Mouse (Mus musculus) intestine, embryonic 15.5 days (tissue): ENCODE results near the gene Vtcn1. TPM values are rescaled to one million over a fixed set of nuclear protein-coding genes. Genes with fewer than 3 reads are reported as not detected.
"Not testable (repeated sequence)": the region's sequence is repeated elsewhere in the genome, so short reads cannot be mapped to it uniquely, and the experiment has no call there.

Experiments used
- ATAC-seq: fragments of 200-750 bp; cut with Nextera tagmentation; 2 replicates; pipeline ENCODE4 v1.8.0; 2017; ENCODE audit warnings: moderate TSS enrichment, moderate library complexity
- H3K27ac ChIP-seq: fragments of 300-500 bp; sonication (generic); 2 replicates; pipeline ENCODE4 v1.5.1; 2015; ENCODE audit warnings: mild to moderate bottlenecking, inconsistent platforms
- H3K27me3 ChIP-seq: fragments of 300-500 bp; sonication (generic); replicated peaks from 2 replicates; pipeline ENCODE4 v1.6.1; 2015; ENCODE audit warnings: inconsistent platforms
- H3K36me3 ChIP-seq: fragments of 300-500 bp; sonication (generic); 2 replicates; pipeline ENCODE4 v1.6.1; 2015; ENCODE audit warnings: inconsistent platforms
- H3K4me1 ChIP-seq: fragments of 300-500 bp; sonication (generic); replicated peaks from 2 replicates; pipeline ENCODE4 v1.6.1; 2015; ENCODE audit warnings: inconsistent platforms
- H3K4me2 ChIP-seq: fragments of 300-500 bp; sonication (generic); replicated peaks from 2 replicates; pipeline ENCODE4 v1.6.1; 2015; ENCODE audit warnings: mild to moderate bottlenecking, inconsistent platforms
- H3K4me3 ChIP-seq: fragments of 300-500 bp; sonication (generic); replicated peaks from 2 replicates; pipeline ENCODE4 v1.5.1; 2015; ENCODE audit warnings: inconsistent platforms
- H3K9ac ChIP-seq: fragments of 300-500 bp; sonication (generic); 2 replicates; pipeline ENCODE4 v1.6.1; 2015; ENCODE audit warnings: inconsistent platforms
- H3K9me3 ChIP-seq: fragments of 300-500 bp; sonication (generic); 2 replicates; pipeline ENCODE4 v1.6.1; 2016; ENCODE audit warnings: inconsistent platforms
- WGBS: fragments of 180-500 bp; shearing (Covaris S2); methylation state at CpG from one replicate; pipeline ENCODE4 v1.1.7; 2015; 5-methylcytosine and 5-hydroxymethylcytosine counted together
- polyA plus RNA-seq: library from polyadenylated mRNA; unstranded; fragments of >200 nt; fragmentation: Nextera tagmentation; extraction: Ambion mirVana; gene quantifications from 2 replicates; pipeline ENCODE4 v1.2.1, GENCODE M21; 2015

Gene Vtcn1
- polyA plus RNA-seq, 1 experiment from 2014 or later, result 0.38 TPM

DNA sequence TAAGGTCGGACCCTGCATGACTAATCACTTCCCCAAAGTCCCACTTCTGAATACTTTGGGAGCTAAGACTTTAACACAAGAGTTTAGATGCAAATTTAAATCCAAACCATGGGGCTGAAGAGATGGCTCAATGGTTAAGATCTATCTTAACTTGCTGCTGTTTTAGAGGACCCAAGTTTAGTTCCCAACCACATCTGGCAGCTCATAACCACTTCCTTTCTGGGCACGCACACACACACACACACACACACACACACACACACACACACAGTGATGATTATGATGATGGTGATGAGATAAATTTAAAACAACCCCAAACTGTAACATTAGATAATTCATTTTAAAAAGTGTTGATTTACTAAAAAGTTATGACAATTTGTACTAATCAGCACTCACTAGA lies 13.4 kb upstream of the Vtcn1 start:
- no peak overlapping the region for H3K4me3 ChIP-seq
- H3K36me3 ChIP-seq, result no peaks in the 10 kb centered on the region
- no peaks in the 10 kb centered on the region for H3K27me3 ChIP-seq
- ATAC-seq, result no peak
- H3K27ac ChIP-seq, result no peak overlapping the region
- no peak overlapping the region for H3K9ac ChIP-seq
- H3K4me1 ChIP-seq, result no peaks in the 10 kb centered on the region
- H3K4me2 ChIP-seq, result no peak overlapping the region
- no peaks in the 10 kb centered on the region for H3K9me3 ChIP-seq
- WGBS, result 75% methylated on average over 2 of the region's 2 CpGs

DNA sequence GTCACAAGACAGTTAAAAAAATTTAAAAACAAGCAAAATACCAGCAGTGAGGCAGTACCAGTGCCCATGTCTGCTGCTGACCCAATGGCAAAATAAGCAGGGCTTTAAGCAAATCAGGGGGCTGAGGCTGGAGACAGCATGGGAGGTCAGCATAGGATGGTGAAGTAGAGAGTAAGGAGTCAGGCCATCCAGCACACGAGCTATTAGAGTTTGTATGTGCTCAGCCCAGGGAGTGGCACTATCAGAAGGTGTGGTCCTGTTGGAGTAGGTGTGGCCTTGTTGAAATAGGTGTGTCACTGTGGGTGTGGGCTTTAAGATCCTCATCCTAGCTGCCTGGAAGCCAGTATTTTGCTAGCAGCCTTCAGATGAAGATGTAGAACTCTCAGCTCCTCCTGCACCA lies 9.8 kb upstream of the Vtcn1 start:
- not testable (repeated sequence) for H3K9me3 ChIP-seq, H3K4me3 ChIP-seq, H3K27ac ChIP-seq, H3K4me1 ChIP-seq, ATAC-seq, H3K27me3 ChIP-seq, H3K9ac ChIP-seq, H3K4me2 ChIP-seq, H3K36me3 ChIP-seq
- WGBS, result 49% methylated on average over 1 of the region's 1 CpGs

DNA sequence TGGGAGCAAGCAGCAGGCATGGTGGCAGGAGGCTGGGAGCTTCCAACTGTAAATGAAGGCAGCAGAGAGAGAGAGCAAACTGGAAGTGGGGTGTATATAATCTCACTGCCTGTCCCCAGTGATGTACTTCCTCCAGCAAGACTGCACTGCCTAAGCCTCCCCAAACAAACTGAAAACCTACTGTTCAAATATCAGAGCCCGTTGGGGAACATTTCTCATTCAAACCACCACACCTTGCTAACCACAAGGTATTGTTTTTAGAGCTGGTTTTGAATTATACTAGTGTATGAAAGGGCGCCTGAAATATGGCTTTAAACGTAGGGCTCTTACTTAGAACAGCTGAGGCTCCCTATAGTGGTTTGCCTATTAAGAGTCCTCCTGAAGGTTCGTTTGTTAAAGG lies 6.5 kb upstream of the Vtcn1 start:
- Histone ChIP-seq H3K4me3 (no peak overlapping the region), H3K36me3 (no peaks in the 10 kb centered on the region), H3K4me1 (0 out of 2 replicates have a peak, but pooled peaks cover 6% of the 10 kb centered on the region), H3K9me3 (no peaks in the 10 kb centered on the region), H3K27ac (no peak overlapping the region), H3K9ac (no peak overlapping the region), H3K27me3 (no peaks in the 10 kb centered on the region), H3K4me2 (no peak overlapping the region)
- no peak for ATAC-seq
- WGBS, result 62% methylated on average over 4 of the region's 4 CpGs

DNA sequence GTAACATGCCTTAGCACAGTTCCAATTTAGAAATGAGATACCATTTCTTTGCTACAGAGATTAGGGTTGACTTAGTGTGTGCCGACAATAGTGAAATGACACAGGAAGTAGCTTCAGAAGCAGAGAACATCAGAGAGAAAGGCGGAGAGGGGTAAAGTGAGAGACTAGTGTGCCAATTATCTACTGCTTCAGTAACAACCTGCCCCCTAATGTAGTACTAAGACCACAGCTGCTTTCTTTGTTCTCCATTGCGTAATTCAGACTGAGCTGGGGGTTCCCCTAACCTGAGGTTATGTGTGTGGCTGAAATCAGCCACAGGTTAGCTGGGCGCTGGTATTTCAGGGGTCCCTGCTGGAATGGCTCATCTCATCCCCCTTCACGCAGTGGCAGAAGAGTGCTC lies 5.7 kb upstream of the Vtcn1 start:
- no peak overlapping the region for H3K9ac ChIP-seq
- no peak overlapping the region for H3K27ac ChIP-seq
- 94% methylated on average over 5 of the region's 5 CpGs for WGBS
- no peaks in the 10 kb centered on the region for H3K27me3 ChIP-seq
- H3K4me2 ChIP-seq, result no peak overlapping the region
- 0 out of 2 replicates have a peak, but pooled peaks cover 6% of the 10 kb centered on the region for H3K4me1 ChIP-seq
- no peak overlapping the region for H3K4me3 ChIP-seq
- H3K9me3 ChIP-seq, result no peaks in the 10 kb centered on the region
- H3K36me3 ChIP-seq, result no peaks in the 10 kb centered on the region
- no peak for ATAC-seq

DNA sequence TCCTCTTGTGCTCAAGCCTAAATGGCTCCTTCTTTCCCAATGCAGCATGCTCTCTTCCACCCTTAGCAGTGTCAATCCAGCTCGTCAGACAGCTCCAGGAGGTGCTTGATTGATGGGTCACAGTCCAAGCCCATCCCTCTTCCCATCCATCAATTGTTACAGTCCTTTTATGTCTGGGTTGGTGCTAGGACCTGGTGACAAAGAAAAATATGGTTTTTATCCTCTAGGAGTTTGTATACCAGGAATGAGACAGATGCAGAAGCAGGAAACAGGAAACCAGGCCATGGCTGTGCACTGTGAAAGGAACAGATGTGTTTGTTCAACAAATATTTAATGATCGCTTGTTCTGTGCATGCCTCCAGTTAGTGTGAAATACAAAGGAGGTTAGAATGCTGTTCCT lies 4.4 kb upstream of the Vtcn1 start:
- 43% methylated on average over 2 of the region's 2 CpGs for WGBS
- peak; percentile 68 for ATAC-seq
- Histone ChIP-seq H3K4me1 (0 out of 2 replicates have a peak, but pooled peaks cover 6% of the 10 kb centered on the region), H3K27me3 (no peaks in the 10 kb centered on the region), H3K4me2 (no peak overlapping the region), H3K27ac (no peak overlapping the region), H3K9me3 (no peaks in the 10 kb centered on the region), H3K9ac (no peak overlapping the region), H3K4me3 (no peak overlapping the region), H3K36me3 (no peaks in the 10 kb centered on the region)

DNA sequence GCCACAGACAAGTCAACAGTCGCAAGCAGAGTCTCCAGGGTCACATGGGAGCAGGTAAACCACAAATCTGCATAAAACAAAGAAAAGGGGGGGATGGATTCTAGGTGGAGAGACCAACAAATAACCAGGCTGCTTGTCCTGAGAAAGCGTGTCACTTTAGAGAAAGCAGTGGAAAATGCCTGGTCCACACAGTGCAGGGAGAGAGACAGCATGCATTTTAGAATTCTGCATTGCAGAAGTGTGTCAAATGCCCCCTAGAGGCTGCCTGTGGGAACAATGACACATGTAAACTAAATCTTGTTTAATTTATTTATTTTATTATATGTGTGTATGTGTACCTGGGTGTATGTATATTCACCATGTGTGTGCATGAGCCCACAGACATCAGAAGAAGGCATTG lies 4.0 kb upstream of the Vtcn1 start:
- ATAC-seq, result peak; percentile 57
- Histone ChIP-seq H3K4me2 (no peak overlapping the region), H3K4me3 (no peak overlapping the region), H3K4me1 (0 out of 2 replicates have a peak, but pooled peaks cover 6% of the 10 kb centered on the region), H3K27me3 (no peaks in the 10 kb centered on the region), H3K36me3 (no peaks in the 10 kb centered on the region), H3K9me3 (no peaks in the 10 kb centered on the region), H3K9ac (no peak overlapping the region), H3K27ac (no peak overlapping the region)
- 43% methylated on average over 2 of the region's 2 CpGs for WGBS

DNA sequence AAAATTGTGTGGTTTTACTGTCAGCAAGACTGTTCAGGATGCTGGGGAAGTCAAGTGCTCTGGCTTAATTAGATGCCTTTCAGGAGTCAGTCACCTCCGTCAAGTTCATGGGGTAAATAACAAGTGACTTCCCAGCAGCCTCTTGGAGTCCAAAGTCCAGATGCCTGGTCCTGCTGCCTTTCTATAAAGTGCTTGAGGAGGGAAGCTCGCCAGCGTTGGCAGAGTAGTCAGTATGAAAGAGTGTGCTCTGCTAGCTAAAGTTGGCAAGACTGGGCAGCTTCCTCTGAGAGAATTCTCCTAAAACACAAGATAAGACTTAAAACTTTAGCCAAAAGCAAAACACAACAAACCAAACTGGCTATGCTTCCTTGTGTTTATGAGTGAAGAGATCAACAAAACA lies 18.5 kb downstream of the Vtcn1 start:
- H3K9ac ChIP-seq, result no peak overlapping the region
- H3K9me3 ChIP-seq, result no peaks in the 10 kb centered on the region
- no peak overlapping the region for H3K4me2 ChIP-seq
- H3K4me1 ChIP-seq, result no peaks in the 10 kb centered on the region
- peak; percentile 49; the same call in 1 of the 2 replicates for ATAC-seq
- H3K27ac ChIP-seq, result no peak overlapping the region
- H3K36me3 ChIP-seq, result no peaks in the 10 kb centered on the region
- no peak overlapping the region for H3K4me3 ChIP-seq
- no peaks in the 10 kb centered on the region for H3K27me3 ChIP-seq
- WGBS, result 59% methylated on average over 3 of the region's 3 CpGs

DNA sequence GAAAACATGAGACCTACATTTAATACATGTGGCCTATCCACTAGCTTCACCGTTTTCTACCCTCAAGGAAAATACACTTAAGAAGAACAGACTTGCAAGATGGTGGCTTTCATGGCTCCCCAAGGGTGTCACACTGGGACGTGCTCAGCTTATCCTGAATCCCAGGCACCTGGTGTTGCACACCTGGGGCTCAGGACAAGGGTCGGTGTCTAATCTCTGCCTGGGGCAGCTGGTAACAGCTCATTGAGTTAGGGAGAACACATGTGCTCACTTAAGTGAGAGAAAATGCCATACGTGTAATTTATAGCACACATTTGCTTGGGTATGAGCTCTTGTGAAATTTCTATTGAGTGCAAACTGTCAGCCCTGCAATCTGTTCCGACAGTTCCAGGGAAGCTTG lies 19.1 kb downstream of the Vtcn1 start:
- H3K36me3 ChIP-seq, result no peaks in the 10 kb centered on the region
- no peaks in the 10 kb centered on the region for H3K4me1 ChIP-seq
- no peaks in the 10 kb centered on the region for H3K9me3 ChIP-seq
- no peak overlapping the region for H3K4me3 ChIP-seq
- H3K4me2 ChIP-seq, result no peak overlapping the region
- H3K9ac ChIP-seq, result no peak overlapping the region
- 71% methylated on average over 5 of the region's 5 CpGs for WGBS
- no peaks in the 10 kb centered on the region for H3K27me3 ChIP-seq
- ATAC-seq, result peak; percentile 66; the same call in 1 of the 2 replicates
- no peak overlapping the region for H3K27ac ChIP-seq

DNA sequence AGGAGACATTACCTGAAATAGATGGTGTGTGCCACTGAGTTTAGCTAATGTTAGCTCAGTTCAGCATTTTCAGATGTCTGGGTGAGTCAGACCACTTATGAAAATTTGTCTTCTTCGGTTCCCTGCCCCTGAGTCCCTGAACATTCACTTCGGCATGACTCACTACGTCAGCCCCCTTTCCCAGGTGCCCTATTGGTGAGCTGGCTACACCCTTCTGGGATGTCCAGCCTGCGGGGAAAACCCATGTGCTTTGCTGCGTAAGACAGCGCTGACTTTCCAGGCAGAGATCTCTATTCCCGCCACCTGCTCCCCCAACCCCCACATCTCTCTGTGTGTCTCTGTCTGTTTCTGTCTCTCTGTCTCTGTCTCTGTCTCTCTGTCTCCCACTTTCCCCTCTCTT lies 23.1 kb downstream of the Vtcn1 start:
- Histone ChIP-seq H3K36me3 (no peaks in the 10 kb centered on the region), H3K9me3 (no peaks in the 10 kb centered on the region), H3K27ac (no peak overlapping the region), H3K4me2 (no peak overlapping the region), H3K4me1 (no peaks in the 10 kb centered on the region), H3K4me3 (no peak overlapping the region), H3K27me3 (no peaks in the 10 kb centered on the region), H3K9ac (no peak overlapping the region)
- ATAC-seq, result no peak
- 88% methylated on average over 7 of the region's 7 CpGs for WGBS

DNA sequence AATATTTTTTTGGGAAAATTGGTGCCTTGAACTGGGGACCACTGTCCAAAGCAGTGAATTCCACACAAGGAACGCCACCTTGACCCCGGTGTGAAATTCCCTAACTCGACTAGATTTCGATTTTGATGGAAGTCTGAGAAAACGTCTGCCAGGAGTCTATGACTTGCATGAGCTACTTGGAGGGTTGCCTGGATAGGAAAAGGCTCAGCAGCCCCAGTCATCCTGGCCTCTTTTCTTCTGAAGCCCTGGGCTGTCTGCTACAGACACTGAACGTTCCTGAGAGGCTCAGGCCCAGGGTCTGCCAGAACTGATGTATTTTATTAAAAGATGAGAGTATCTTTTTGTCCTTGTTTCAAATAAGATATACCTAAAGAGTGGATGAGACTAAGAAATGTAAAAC lies 25.2 kb downstream of the Vtcn1 start:
- no peaks in the 10 kb centered on the region for H3K27me3 ChIP-seq
- H3K4me2 ChIP-seq, result no peak overlapping the region
- 77% methylated on average over 6 of the region's 6 CpGs for WGBS
- no peaks in the 10 kb centered on the region for H3K9me3 ChIP-seq
- no peak overlapping the region for H3K4me3 ChIP-seq
- no peak overlapping the region for H3K9ac ChIP-seq
- H3K27ac ChIP-seq, result no peak overlapping the region
- H3K36me3 ChIP-seq, result no peaks in the 10 kb centered on the region
- H3K4me1 ChIP-seq, result no peaks in the 10 kb centered on the region
- no peak for ATAC-seq

DNA sequence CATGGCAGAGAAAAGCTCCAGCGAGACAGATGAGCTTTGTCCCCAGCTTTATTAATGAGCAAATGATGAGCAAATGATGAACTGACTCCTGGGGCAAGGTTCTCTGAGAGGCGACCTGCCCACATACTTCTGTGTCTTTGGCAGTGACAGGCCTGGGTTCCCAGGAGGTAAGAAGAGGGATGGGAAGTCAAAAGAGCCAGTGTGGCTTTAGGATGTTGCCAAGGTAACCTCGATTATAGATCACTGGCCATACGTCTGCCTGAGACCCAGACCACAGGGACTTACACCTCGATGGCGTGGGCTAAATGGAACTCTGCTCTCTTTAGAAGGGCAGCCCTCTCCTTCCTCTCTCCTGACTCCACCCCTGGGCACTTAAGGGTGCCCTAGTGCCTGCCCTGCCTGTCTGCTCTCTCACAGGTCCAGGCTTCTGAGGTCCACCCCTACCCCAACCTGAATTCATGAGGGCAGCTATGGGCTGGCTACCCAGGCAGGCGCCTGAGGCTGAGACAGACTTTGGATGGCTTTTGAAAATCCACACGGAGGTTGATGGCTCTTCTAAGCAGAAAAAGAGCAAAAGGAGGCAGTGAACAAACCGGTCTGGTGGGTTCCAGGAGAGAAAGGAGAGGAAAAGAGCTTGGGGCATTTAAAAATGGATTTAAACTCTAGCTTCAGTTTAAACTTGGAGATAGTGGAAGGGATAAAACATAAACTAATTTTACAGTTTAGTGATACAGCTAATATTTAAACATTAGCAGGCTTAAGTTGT lies 31.0 kb downstream of the Vtcn1 start:
- Histone ChIP-seq H3K9me3 (no peaks in the 10 kb centered on the region), H3K36me3 (no peaks in the 10 kb centered on the region), H3K4me3 (no peak overlapping the region), H3K9ac (no peak overlapping the region), H3K27me3 (no peaks in the 10 kb centered on the region), H3K4me1 (peaks cover 2% of the 10 kb centered on the region; the same call in 1 of the 2 replicates), H3K4me2 (peak overlapping the region; percentile 24; the same call in 1 of the 2 replicates), H3K27ac (no peak overlapping the region)
- peak; percentile 80 for ATAC-seq
- 48% methylated on average over 9 of the region's 9 CpGs for WGBS

DNA sequence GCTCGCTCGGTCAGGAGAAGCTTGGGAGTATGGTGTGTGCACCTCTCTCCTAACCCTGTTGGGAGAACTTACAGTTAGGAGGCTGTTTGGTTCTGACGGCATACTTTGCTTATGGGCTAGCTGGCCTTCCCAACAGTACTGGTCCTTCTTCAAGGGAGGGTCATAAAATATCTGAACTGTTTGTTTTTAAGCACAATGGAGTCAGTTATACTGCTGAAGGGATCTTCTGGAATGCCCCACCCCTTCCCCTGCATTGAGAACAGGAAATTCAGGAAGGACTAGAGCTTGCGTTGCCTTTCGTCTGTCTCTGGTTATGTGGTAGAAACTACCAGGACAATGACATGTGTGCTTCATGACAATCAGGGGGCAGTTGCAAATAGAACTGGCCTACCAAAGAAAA lies 31.9 kb downstream of the Vtcn1 start:
- H3K36me3 ChIP-seq, result no peaks in the 10 kb centered on the region
- H3K27me3 ChIP-seq, result no peaks in the 10 kb centered on the region
- WGBS, result 51% methylated on average over 5 of the region's 5 CpGs
- H3K4me2 ChIP-seq, result no peak overlapping the region
- H3K4me1 ChIP-seq, result peaks cover 2% of the 10 kb centered on the region; the same call in 1 of the 2 replicates
- no peak overlapping the region for H3K27ac ChIP-seq
- H3K9me3 ChIP-seq, result no peaks in the 10 kb centered on the region
- no peak overlapping the region for H3K4me3 ChIP-seq
- ATAC-seq, result peak; percentile 78
- no peak overlapping the region for H3K9ac ChIP-seq

DNA sequence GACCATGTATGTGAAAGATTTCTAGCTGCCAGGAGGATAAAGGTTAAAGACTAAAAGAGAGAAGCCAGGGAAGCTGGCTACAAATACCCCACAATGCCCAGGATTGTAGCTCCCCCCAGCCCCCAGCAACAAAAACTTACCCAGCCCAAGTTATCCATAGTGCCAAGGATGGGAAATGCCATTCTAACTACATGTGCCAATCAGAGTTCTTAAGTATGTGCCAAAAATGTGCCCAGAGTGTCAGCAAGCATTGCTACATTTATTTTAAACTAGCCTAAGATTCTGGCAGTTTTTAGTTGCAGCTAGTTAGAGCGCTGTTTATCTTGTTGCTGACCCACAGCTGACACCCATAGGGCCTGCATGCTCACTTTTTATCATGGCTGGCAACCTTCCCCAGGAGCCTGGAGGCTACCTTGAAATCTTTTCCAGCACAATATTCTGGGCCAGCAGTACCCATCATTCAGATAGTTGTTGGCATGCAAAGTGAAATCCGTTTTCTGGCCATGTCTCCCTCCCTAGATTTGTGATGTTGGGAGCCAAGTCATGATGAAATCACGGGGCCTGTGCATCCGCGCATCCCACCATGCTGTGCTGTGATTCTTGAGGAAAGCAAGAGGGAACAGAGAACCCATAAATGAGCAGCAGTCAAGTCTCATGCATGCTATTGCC lies 33.2 kb downstream of the Vtcn1 start:
- no peak overlapping the region for H3K27ac ChIP-seq
- H3K4me1 ChIP-seq, result peaks cover 2% of the 10 kb centered on the region; the same call in 1 of the 2 replicates
- H3K9ac ChIP-seq, result no peak overlapping the region
- H3K9me3 ChIP-seq, result no peaks in the 10 kb centered on the region
- 88% methylated on average over 5 of the region's 5 CpGs for WGBS
- H3K27me3 ChIP-seq, result no peaks in the 10 kb centered on the region
- H3K36me3 ChIP-seq, result no peaks in the 10 kb centered on the region
- ATAC-seq, result no peak
- H3K4me2 ChIP-seq, result no peak overlapping the region
- no peak overlapping the region for H3K4me3 ChIP-seq
